Mouse (Mus musculus) left cerebral cortex, adult 8-10 months (tissue): ENCODE data around the gene Snx21. TPM values are rescaled to one million over a fixed set of nuclear protein-coding genes. Genes with fewer than 3 reads are reported as not detected.

Source experiments
- DNase-seq, 2 experiments: peaks; one replicate each; pipeline ENCODE4 v3.0.0; 2022; ENCODE audit warnings: low spot score in 2 of 2
- total RNA-seq, 4 experiments: library from RNA; stranded (reverse); gene quantifications; 2 replicates each; pipeline ENCODE4 v1.2.4; 2022

The Snx21 gene
- total RNA-seq, 4 experiments from 2014 or later, result 46.4 to 53.8 (median 51.0) TPM

DNA sequence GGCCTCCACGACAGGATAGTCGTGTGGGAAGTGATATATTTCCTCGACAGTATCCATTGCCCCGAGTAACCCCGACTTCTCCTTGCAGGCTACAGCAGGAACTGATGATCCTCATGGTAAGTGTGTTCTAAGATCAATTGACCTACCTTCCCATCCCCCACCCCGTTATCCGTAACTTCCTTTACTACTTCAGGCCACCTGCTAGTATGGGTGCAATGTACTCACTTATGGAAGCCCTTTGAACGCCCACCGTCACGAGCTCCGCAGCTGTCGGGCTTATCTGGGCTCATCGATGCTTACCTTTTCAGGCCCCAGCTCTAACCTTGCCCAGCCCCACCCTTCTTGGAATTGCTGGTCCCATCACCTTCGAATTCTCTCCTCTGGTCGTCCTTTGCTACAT is 15.3 kb upstream of the Snx21 start:
- DNase-seq, result no peak

DNA sequence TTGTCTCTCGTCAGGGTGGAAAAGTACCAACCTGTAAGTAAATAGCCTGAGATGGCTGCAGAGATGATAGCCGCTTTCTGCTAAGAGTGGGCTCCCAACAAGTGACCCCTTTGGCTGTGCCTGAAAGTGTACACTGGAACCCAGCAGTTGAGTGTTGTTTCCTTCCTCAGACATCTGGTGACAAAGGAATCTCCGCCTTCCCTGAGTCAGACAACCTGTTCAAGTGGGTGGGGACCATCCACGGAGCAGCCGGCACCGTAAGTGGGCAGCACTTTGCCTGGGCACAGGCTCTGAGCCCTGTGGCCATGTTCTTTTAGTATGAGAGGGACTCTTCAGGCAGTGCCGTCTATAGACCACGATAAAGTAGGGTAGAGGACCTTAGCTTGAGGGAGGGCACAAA is 14.5 kb upstream of the Snx21 start:
- no peak for DNase-seq

DNA sequence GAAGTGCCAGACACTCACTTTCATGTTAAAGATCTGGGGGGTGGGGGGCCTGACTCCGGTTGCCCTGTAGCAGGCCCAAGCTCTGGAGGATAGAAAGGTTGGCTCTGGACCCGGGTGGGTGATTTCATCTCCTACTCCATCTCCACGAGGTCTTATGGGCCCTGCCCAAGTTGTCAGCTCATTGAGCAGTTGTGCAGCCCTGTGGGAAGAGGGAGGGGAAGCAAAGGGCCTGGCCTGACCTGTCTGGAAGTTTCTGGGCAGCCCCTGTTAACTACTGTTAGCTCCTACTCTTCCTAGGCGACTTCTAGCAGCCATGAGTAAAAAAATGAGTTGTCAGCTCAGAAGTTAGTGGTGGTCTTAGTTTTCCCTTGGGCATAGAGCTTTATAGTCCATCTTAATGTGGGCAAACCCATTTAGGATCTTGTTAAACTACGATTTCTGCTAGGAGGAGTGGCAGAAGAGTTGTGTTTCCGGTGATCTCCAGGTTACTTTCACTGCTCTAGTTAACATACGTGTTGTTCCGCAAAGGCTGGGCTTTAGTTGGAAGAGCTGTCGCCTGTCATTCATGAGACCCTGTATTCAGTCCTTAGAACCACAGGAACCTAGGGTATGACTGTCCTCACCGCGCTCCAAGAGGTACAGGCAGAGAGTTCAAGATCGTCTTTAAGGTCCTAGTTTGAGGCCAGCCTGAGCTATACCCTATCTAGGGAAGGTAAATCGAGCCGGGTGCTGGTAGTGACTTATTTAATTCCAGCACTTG is 12.2 kb upstream of the Snx21 start:
- DNase-seq, result no peak

DNA sequence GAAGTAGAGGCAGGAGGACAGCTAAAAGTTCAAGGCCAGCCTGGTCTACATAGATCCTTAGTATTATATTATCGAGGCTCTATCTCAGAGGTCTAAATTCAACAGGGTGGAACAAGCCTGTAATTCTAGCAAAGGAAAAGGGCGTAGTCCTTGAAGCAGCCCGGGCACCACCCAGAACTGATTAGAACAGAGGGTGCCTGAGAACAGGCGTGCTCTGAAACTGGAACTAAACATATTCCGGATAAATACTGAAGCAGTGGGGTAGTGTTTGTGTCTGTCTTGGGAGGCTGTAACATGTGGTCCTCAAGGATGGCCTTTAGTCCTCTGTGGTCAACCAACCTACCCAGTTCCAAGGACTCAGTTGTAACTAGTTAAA is 11.6 kb upstream of the Snx21 start:
- no peak for DNase-seq

DNA sequence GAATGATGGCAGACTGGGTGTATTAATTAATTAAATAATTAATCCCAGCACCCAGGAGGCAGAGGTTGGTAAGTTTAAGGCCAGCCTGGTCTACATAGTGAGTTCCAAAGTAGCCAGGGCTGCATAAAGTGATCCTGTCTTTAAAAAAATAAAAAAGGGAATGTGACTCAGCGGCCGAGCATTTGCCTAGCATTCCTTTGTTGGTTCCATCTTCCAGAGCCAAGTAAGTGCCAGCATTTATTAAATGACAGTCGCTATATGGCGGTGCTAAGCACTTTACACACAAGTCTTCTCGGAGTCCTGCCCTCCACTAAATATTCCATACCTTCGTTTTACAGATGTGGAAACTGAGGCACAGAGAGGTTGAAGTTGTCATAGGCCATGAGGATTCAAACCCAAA is 9.5 kb upstream of the Snx21 start:
- no peak for DNase-seq

DNA sequence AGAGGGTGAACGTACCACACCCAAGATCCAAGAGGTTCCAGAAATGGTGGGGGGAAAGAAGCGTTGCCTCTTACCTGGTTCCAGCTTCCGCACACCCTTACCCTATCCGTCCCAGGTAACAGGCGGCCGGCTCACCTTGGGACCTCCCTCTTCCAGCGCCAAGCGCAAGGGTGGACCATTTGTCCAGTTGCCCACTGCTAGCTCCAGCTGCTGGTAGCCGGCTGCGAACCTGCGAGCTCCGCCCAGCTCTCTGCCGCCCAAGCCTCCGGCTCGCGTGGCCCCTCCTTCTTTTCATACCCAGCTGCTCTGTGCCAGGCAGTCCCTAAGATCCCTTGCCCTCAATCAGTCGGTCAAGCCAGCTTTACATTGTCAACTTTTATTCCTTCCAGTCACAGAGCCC is 8.8 kb upstream of the Snx21 start:
- DNase-seq, result no peak

DNA sequence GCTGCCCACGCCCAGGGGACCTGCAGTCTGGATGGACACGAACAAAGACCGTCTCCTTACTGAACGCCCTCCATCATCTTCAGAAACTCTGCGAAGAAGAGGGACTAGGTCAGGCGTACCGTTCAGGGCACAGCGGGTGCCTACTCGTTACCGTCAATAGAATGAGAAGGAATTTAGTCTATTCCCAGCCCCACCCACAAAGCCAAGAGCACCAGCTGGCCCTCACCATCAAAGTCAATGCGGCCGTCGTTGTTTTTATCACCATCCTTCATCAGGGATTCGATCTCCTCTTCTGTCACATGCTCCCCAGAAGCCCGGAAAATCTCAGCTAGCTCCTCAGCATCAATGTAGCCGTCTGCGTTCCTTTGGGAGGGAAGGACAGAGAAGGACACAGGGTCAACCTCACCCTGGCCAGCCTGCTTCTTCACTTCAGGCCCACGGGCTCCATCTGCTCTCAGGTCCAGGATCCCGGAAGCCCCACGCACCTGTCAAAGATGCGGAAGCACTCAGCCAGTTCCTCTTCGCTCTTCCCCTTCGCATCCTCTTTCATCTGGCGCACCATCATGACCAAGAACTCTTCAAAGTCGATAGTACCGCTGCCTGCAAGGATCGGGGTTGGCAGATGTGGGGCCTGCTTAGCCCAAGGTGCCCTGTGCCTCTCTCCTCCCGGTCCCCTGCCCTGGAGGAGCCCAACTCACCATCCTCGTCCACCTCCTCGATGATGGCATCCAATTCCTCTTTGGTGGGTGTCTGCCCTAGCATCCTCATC is 8.2 kb upstream of the Snx21 start:
- no peak for DNase-seq

DNA sequence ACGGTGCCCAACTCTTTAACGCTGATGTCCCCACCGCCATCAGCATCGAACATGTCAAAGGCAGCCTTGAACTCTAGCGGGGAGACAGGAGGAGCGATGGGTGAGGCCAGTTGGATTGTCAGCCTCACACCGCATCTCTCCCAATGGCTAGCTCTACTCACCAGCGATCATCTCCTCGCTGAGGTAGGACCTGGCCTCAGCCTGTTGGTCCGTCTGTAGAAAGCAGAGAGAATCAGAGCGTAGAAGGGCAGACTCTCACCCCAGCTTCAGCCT is 7.7 kb upstream of the Snx21 start:
- DNase-seq, result no peak

DNA sequence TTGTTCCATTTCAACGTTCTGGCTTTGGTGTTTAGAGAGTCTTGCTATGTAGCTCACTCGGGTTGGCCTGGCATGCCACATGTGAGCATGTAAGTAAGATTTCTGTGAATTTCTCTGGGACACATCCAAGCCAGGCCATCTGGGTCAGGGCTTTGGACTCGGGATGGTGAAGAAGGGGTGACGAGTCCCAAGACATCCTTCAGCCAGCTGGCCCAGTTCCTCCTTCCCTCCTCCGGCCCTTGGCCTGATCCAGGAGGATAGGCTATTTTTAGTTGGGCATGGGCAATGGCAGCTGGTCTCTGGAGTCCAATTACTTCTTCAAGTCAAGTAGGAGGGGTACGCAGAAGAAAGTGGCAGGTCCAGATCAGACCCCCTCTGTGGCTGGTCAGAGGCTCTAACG is 6.8 kb upstream of the Snx21 start:
- DNase-seq, result no peak

DNA sequence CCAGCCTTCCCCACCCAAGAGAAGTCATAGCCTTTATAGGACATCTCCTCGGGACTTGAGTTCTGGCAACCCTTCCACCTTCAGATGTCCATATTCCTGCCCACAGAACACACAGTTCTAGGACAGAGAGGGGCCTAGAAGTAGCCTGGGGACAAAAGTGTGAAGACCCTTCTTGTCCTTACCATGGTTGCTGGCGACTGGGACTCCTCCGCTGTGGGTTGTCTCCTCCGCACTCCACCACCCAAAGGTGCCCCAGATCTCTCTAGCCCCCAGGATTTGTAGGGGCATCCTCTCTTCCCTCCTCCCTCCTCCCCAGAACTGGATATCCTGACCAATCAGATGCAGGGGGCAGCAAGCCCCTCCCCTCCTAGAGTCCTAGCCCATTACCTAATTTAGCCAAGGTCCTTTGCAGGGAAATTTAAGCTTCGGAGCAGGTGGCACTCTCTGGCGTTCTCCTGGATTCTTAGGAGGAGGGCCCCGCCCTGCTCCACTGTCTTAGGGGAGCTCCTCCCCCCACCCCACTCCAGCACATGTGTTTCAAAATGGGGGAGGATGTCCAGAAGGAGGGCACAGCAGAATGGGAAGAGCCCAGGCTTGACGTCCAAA is 6.0 kb upstream of the Snx21 start, which contains the start of gene Tnnc2:
TSS of gene Tnnc2 (minus strand) at position 487 of the 606 bp plus-strand sequence.
- DNase-seq, result no peak

DNA sequence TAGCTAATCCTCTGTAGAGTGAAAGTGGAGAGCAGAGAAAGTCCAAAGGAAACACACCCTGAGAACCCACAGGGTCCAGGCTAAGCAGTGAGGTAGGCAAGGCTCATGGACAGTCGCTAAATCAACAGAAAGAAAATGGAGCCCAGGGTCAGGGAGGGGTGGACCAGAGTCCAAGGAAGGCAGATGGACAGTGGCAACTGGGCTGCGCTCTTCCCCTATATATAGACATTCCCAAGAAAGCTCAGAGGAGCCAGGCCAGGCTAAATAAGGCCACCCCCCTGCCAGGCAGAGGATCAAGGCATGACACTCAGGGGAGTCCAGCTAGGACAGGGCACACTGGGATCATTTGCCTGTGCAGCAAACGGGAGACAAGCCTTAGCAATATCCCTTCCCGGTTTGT is 3.7 kb upstream of the Snx21 start:
- no peak for DNase-seq

DNA sequence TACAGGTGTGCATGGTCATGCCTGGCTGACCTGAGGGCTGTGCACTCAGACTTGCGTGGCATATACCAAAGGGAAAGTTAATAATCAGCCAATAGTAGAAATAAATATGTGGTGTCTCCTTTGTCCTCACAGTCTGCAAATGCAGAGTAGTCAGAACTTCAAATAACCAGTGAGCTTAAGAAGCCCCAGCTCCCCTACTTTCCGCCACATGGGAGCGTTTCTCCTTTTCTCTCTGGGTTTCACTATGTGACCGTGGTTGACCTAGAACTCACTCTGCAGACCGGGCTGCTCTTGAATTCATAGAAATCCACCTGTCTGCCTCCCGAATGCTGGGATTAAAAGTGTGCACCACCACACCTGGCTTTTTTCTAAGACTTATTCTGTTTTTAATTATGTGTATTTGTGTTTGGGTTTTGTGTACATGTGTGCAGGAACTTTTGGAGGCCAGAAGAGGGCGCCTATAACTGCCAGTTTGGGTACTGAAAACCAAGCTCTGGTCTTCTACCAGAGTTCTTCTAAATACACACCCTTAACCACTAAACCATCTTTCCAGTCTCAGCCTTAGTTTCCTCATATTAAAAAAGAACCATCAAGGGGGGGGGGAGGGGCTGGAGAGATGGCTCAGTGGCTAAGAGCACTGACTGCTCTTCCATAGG is 1.6 kb upstream of the Snx21 start:
- no peak for DNase-seq

DNA sequence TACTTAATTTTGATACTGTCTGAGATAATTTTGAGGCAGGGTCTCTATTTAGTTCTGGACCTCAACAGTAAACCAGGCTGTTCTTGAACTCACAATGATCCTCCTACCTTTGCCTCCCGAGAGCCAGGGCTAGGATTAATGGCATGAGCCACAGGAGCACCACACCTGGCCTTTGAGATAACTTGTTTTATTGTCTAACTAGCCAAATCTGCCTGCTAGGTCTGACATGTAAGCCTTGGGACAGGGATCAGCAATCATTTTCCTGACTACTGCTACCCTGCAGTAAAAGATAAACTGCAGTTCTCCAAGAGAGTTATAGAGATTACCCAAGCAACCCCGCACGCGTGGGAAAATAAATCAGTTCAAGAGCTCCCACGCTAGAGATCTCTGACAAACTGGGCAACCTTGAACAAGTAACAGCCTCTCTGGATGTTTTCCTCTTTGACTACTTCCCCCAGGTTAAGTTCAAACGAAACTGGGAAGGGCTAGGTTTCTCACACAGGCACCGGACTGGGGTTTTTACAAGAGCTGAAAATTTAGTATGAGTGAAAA is 678 bp upstream of the Snx21 start:
- no peak for DNase-seq

DNA sequence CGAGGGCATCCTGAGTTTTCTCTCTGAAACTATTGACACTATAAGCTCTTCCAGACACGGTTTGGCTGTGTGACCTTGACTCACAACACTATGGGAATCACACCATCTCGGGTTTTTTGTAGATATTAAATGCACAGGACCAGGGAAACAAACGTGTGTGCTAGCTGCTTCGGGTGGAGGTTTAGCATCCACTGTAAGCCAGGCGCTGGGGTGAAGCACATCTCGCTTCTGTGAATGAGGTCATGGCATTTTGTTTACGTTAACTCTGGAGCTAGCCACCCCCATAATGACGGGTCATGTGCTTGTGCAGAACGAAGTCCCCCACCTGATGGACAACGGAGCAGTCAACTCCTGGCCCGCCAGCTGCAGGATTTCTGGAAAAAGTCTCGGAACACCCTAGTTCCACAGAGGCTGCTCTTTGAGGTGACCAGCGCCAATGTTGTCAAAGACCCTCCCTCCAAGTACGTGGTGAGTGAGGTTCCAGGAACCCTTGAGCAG is 814 bp downstream of the Snx21 start:
- DNase-seq, result no peak

DNA sequence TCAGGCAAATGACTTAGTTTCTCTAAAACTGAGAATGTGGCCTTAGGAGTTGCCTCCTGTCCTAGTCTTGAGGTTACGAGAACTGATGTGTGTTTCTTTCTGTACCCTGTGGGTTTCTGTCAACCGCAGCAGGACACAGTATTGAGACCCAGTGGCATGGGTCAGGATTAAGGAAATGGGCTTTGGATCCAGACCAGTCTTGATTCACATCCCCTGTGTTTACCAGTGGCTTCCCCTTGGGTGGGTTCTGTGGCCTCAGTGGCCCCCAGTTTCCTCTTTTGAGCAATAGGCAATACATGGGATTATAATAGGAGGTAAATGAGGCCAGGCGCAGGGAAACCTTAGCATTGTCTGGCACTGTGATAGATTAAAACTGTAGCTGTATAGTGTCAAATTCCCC is 1.4 kb downstream of the Snx21 start:
- no peak for DNase-seq

DNA sequence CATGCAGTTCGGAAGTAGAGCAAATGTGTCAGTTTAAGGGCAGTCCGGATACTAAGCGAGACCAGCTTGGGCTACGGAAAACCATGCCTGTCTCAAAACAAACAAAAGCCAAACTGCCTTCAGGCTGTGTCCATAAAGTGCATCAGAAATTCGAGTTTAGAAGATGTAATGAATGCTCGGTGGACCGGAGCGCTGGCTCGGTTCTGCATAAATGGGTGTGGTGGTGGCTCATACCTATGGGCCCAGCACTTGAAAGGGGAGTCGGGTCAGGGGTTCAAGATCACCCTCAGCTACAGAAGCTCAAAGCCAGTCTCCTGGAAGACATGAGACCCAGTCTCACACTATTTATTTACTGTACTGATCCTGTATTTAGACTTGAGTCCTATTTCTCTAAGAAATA is 2.2 kb downstream of the Snx21 start:
- no peak for DNase-seq

DNA sequence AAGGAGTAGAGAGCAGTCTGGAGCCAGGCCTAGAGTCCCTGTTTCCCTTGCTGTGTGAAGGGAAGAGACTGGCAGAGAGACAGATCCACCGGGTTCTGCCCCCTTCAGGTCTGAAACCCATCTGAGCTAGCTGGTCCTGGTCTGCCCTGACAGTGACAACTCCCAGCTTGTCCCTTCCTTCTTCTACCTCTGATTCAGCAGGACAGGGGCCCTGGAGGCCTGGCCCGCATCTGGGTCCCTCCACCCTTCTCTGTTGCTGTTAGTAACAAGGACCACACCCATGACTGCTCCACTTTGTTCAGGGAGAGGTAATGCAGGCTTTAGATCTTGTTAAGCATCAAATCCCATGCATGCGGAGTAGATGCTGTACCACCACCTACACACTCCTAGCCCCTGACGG is 2.8 kb downstream of the Snx21 start:
- no peak for DNase-seq

DNA sequence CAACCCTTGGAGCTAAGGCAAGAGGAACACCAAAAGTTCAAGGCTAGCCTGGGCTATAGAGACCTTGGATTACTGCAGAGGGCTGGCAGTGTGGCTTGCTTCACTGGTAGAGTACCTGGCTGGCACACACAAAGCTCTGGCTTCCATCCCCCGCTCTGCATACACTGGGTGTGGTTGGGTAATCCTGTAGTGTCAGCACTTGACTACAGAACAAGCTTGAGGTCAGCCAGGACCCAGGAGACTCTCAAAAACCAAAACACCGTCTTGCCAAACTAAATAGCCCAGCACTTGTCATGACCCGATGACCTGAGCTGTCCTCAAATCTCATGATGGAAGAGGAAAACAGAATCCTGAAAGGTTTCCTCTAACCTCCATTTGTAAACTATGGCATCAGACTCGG is 4.8 kb downstream of the Snx21 start:
- DNase-seq, result no peak

DNA sequence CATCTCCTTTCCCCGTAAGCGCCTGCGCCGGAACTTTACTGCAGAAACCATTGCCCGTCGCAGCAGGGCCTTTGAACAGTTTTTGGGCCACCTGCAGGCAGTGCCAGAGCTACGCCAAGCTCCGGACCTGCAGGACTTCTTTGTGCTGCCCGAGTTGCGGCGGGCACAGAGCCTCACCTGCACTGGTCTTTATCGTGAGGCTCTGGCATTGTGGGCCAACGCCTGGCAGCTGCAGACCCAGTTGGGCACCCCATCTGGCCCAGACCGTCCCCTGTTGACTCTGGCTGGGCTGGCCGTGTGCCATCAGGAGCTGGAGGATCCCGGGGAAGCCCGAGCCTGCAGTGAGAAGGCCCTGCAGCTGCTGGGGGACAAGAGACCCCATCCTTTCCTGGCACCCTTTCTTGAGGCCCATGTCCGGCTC is 6.2 kb downstream of the Snx21 start:
- DNase-seq, result no peak

DNA sequence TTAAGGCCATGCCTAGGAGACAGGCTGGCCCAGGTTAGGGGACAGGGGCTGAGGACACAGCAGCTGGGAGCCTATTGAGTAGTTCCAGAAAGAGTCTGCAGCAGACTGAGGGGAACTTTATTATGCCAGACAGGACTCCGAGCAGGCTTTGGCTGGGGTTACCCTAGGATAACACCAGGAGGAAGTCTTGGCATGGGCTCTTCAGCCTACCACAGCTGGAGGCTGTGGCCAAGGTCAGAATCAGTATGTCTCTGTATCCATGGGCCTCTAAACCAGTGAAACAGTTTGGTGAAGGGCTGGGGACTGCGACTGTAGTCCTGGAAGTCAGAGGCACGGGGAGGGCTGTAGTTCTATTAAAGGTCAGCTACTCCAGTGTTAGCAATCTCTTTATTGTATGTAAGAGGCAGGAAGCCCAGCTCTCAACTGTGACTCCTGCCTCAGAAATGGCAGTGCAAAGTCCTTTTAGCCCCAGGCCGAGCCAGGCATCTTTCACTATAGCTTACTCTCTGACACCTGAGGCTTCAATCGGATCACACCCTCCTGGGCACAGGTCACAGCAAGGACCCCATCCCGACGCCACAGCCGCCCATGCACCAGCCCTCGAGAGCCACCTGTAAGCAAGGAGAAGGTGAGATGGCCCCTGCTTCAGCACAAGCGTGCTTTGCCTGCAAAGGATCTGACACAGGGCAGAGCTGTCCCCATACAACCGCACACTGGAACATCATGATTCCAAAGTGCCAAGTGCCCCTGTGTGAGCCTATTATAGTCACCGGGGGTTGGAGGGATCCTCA is 7.0 kb downstream of the Snx21 start:
- DNase-seq, result no peak

DNA sequence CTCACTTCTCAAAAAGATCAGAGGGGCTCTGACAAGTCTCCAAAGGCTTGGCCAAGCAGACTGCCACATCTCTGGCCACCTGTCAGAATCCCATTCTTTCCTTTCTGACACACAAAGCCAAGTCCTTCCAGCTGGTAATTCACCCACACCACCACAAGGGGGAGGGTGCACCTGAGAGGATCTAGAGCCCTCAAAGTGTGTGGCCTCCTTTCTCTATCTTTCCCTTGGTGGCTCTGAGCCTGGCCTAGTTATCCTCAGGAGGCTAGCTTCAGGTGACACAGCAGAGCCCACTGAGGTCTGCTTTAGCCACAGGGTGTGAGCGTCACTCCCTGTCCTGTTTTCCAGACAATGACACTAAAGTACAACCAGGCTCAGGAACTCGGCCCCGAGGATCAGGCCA is 7.6 kb downstream of the Snx21 start:
- DNase-seq, result no peak
